Mouse (Mus musculus) MEL (cell line): Measurements from ENCODE around the gene Zkscan17. TPM values are rescaled to one million over a fixed set of nuclear protein-coding genes. Genes with fewer than 3 reads are reported as not detected.

ENCODE experiments used
- DNase-seq: peaks from one replicate; pipeline ENCODE4 v3.0.0; 2011; ENCODE audit warnings: low read depth, low spot score
- H3K27ac ChIP-seq: 2 replicates; pipeline ENCODE4 v1.5.1; 2012; ENCODE audit warnings: low read depth, mild to moderate bottlenecking, control low read depth, low read length, moderate library complexity; ENCODE audit not compliant: control insufficient read depth
- H3K27me3 ChIP-seq, 2 experiments: fragments of 150-350 bp in 1 of 2; sonication (generic) in 1 of 2; 2 replicates each; pipeline ENCODE4 v1.6.1; 2012; ENCODE audit warnings: low read length in 2 of 2, mild to moderate bottlenecking in 2 of 2, improper control_type of control experiment in 1 of 2, moderate library complexity in 1 of 2; ENCODE audit not compliant: insufficient read depth in 2 of 2, control insufficient read depth in 1 of 2
- H3K36me3 ChIP-seq, 2 experiments: 2 replicates each; pipeline ENCODE4 v1.6.1; 2012 to 2014; ENCODE audit warnings: low read length in 2 of 2, improper control_type of control experiment in 1 of 2, inconsistent platforms in 1 of 2, mild to moderate bottlenecking in 1 of 2; ENCODE audit not compliant: insufficient read depth in 2 of 2, control insufficient read depth in 1 of 2
- H3K4me1 ChIP-seq, 2 experiments: fragments of 150-350 bp in 1 of 2; sonication (generic) in 1 of 2; 2 replicates each; pipeline ENCODE4 v1.6.1; 2012; ENCODE audit warnings: low read length in 2 of 2, improper control_type of control experiment in 1 of 2, mild to moderate bottlenecking in 1 of 2; ENCODE audit not compliant: insufficient read depth in 2 of 2, control insufficient read depth in 1 of 2
- H3K4me3 ChIP-seq, 2 experiments: fragments of 150-350 bp in 1 of 2; sonication (generic) in 1 of 2; 2 replicates each; pipeline ENCODE4 v1.5.1; 2012; ENCODE audit warnings: low read depth in 2 of 2, low read length in 2 of 2, mild to moderate bottlenecking in 2 of 2, moderate library complexity in 2 of 2, control low read depth in 1 of 2, improper control_type of control experiment in 1 of 2; ENCODE audit not compliant: control insufficient read depth in 1 of 2, insufficient read depth in 1 of 2
- H3K79me2 ChIP-seq: 2 replicates; pipeline ENCODE4 v1.6.1; 2012; ENCODE audit warnings: mild to moderate bottlenecking, low read length, moderate library complexity; ENCODE audit not compliant: control insufficient read depth, poor library complexity, insufficient read depth
- H3K9ac ChIP-seq: 2 replicates; pipeline ENCODE4 v1.6.1; 2012; ENCODE audit warnings: low read depth, mild to moderate bottlenecking, control low read depth, low read length, moderate library complexity; ENCODE audit not compliant: control insufficient read depth, poor library complexity, severe bottlenecking
- H3K9me3 ChIP-seq: fragments of 150-350 bp; sonication (generic); replicated peaks from 2 replicates; pipeline ENCODE4 v1.6.1; 2012; ENCODE audit warnings: mild to moderate bottlenecking, low read length, improper control_type of control experiment, moderate library complexity; ENCODE audit not compliant: insufficient read depth
- BHLHE40 ChIP-seq: IDR thresholded peaks from 2 replicates; pipeline ENCODE4 v1.6.1; 2012; ENCODE audit warnings: low read depth, mild to moderate bottlenecking, inconsistent platforms, low read length, improper control_type of control experiment, borderline replicate concordance
- CHD1 ChIP-seq: IDR thresholded peaks from 2 replicates; pipeline ENCODE4 v1.6.1; 2012; ENCODE audit warnings: low read depth, mild to moderate bottlenecking, inconsistent platforms, low read length, improper control_type of control experiment
- CHD2 ChIP-seq: IDR thresholded peaks from 2 replicates; pipeline ENCODE4 v1.6.1; 2011; ENCODE audit warnings: low read length, improper control_type of control experiment
- CTCF ChIP-seq, 3 experiments: IDR thresholded peaks in 2 of 3; conservative IDR thresholded peaks in 1 of 3; 2 replicates each; pipeline ENCODE4 v1.5.1; 2011 to 2012; ENCODE audit warnings: low read length in 3 of 3, low read depth in 2 of 3, mild to moderate bottlenecking in 2 of 3, improper control_type of control experiment in 1 of 3, inconsistent platforms in 1 of 3, mixed read lengths in 1 of 3, moderate library complexity in 1 of 3; ENCODE audit not compliant: control insufficient read depth in 1 of 3, insufficient read depth in 1 of 3, poor library complexity in 1 of 3, severe bottlenecking in 1 of 3
- EP300 ChIP-seq, 2 experiments: IDR thresholded peaks; 2 replicates each; pipeline ENCODE4 v1.6.1; 2011; ENCODE audit warnings: improper control_type of control experiment in 2 of 2, low read length in 2 of 2, low read depth in 1 of 2, mild to moderate bottlenecking in 1 of 2
- GABPA ChIP-seq: IDR thresholded peaks from 2 replicates; pipeline ENCODE4 v1.6.1; 2012; ENCODE audit warnings: low read depth, mild to moderate bottlenecking, inconsistent platforms, low read length, improper control_type of control experiment, moderate library complexity
- JUND ChIP-seq: IDR thresholded peaks from 2 replicates; pipeline ENCODE4 v1.6.1; 2011; ENCODE audit warnings: low read depth, mild to moderate bottlenecking, improper control_type of control experiment, low read length
- KAT2A ChIP-seq: conservative IDR thresholded peaks from 2 replicates; pipeline ENCODE4 v1.6.1; 2012; ENCODE audit warnings: low read depth, low read length, improper control_type of control experiment, inconsistent platforms
- MAFK ChIP-seq: IDR thresholded peaks from 2 replicates; pipeline ENCODE4 v1.6.1; 2011; ENCODE audit warnings: low read depth, mild to moderate bottlenecking, low read length, improper control_type of control experiment, borderline replicate concordance
- MAZ ChIP-seq: IDR thresholded peaks from 2 replicates; pipeline ENCODE4 v1.6.1; 2012; ENCODE audit warnings: low read depth, mild to moderate bottlenecking, inconsistent platforms, low read length, improper control_type of control experiment
- MEF2A ChIP-seq: IDR thresholded peaks from 2 replicates; pipeline ENCODE4 v1.6.1; 2014; ENCODE audit warnings: low read depth, mild to moderate bottlenecking, inconsistent platforms, low read length, improper control_type of control experiment; ENCODE audit not compliant: poor library complexity, insufficient replicate concordance, severe bottlenecking; ENCODE audit errors: extremely low read depth
- MXI1 ChIP-seq: IDR thresholded peaks from 2 replicates; pipeline ENCODE4 v1.6.1; 2011; ENCODE audit warnings: mild to moderate bottlenecking, low read depth, low read length, improper control_type of control experiment
- MYC ChIP-seq: IDR thresholded peaks from 2 replicates; pipeline ENCODE4 v1.6.1; 2011; ENCODE audit warnings: low read depth, mild to moderate bottlenecking, low read length, improper control_type of control experiment, moderate library complexity
- POLR2A ChIP-seq, 2 experiments: IDR thresholded peaks; 2 replicates each; pipeline ENCODE4 v1.6.1; 2011 to 2012; ENCODE audit warnings: low read length in 2 of 2, mild to moderate bottlenecking in 2 of 2, control low read depth in 1 of 2, improper control_type of control experiment in 1 of 2, low read depth in 1 of 2, moderate library complexity in 1 of 2; ENCODE audit not compliant: control insufficient read depth in 1 of 2, insufficient read depth in 1 of 2, poor library complexity in 1 of 2
- RCOR1 ChIP-seq: IDR thresholded peaks from 2 replicates; pipeline ENCODE4 v1.6.1; 2012; ENCODE audit warnings: low read depth, mild to moderate bottlenecking, inconsistent platforms, low read length, improper control_type of control experiment
- SIN3A ChIP-seq: IDR thresholded peaks from 2 replicates; pipeline ENCODE4 v1.6.1; 2012; ENCODE audit warnings: low read length, improper control_type of control experiment, inconsistent platforms
- SMC3 ChIP-seq: IDR thresholded peaks from 2 replicates; pipeline ENCODE4 v1.6.1; 2011; ENCODE audit warnings: low read depth, low read length, improper control_type of control experiment
- TAL1 ChIP-seq: IDR thresholded peaks from 2 replicates; pipeline ENCODE4 v1.6.1; 2012; ENCODE audit warnings: mild to moderate bottlenecking, inconsistent platforms, low read length, moderate library complexity, mixed read lengths
- TCF12 ChIP-seq: IDR thresholded peaks from 2 replicates; pipeline ENCODE4 v1.6.1; 2014; ENCODE audit warnings: low read depth, mild to moderate bottlenecking, inconsistent platforms, low read length, improper control_type of control experiment, moderate library complexity
- UBTF ChIP-seq: IDR thresholded peaks from 2 replicates; pipeline ENCODE4 v1.6.1; 2012; ENCODE audit warnings: low read depth, mild to moderate bottlenecking, inconsistent platforms, low read length, improper control_type of control experiment, moderate library complexity, borderline replicate concordance; ENCODE audit not compliant: insufficient read depth
- USF2 ChIP-seq, 2 experiments: IDR thresholded peaks; 2 replicates each; pipeline ENCODE4 v1.6.1; 2011 to 2012; ENCODE audit warnings: improper control_type of control experiment in 2 of 2, low read length in 2 of 2, borderline replicate concordance in 1 of 2, inconsistent platforms in 1 of 2, low read depth in 1 of 2, mild to moderate bottlenecking in 1 of 2; ENCODE audit not compliant: insufficient read depth in 1 of 2
- ZC3H11A ChIP-seq: IDR thresholded peaks from 2 replicates; pipeline ENCODE4 v1.6.1; 2012; ENCODE audit warnings: low read depth, mild to moderate bottlenecking, inconsistent platforms, low read length, improper control_type of control experiment
- ZKSCAN1 ChIP-seq: IDR thresholded peaks from 2 replicates; pipeline ENCODE4 v1.6.1; 2012; ENCODE audit warnings: low read depth, mild to moderate bottlenecking, inconsistent platforms, low read length, improper control_type of control experiment, moderate library complexity
- ZMIZ1 ChIP-seq: IDR thresholded peaks from 2 replicates; pipeline ENCODE4 v1.6.1; 2012; ENCODE audit warnings: low read depth, mild to moderate bottlenecking, inconsistent platforms, low read length, improper control_type of control experiment, moderate library complexity
- ZNF384 ChIP-seq: IDR thresholded peaks from 2 replicates; pipeline ENCODE4 v1.6.1; 2012; ENCODE audit warnings: low read depth, mild to moderate bottlenecking, inconsistent platforms, low read length, improper control_type of control experiment
- polyA plus RNA-seq, 2 experiments: library from polyadenylated mRNA; stranded (reverse) in 1 of 2; unstranded in 1 of 2; fragments of >175 nt in 1 of 2; fragments of >200 nt in 1 of 2; gene quantifications; 2 replicates each; pipeline versions ENCODE4 v1.2.1 to v1.2.4; 2012; ENCODE audit warnings: low replicate concordance in 2 of 2, low read depth in 1 of 2; ENCODE audit not compliant: insufficient read length in 2 of 2, insufficient read depth in 1 of 2, missing spikeins in 1 of 2
- total RNA-seq: library from RNA; depleted of rRNA; stranded (reverse); fragments of 300-350 nt; gene quantifications from 2 replicates; pipeline ENCODE4 v1.2.3, GENCODE M21; 2012

Gene Zkscan17
- total and polyA plus RNA-seq, 3 experiments: 31.7 to 49.6 TPM; not detected in 1

DNA sequence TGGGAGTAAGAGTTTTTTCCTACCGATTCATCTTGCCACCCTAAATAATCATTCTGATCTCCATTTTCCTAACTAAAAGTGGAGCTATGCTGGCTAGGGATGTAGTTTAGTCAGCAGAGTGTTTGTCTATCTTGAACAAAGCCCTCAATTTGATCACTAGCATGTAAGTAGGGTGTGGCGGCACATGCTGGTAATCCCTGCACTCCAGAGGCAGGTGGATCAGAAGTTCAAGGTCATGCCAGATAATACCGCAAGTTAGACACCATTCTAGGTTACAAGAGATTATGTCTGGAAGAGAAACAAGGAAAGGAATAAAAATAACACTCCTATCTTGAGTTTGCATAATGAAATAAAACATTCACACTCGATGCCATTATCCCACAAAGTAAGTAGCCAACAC, 35.8 kb upstream of the Zkscan17 start:
- H3K4me3 ChIP-seq: no peak overlapping the region
- no peaks in the 10 kb centered on the region for H3K9me3 ChIP-seq
- no peak for TF ChIP-seq UBTF
- no peak for TF ChIP-seq GABPA
- TF ChIP-seq SIN3A: no peak
- TF ChIP-seq USF2 (IDR thresholded peaks at IDR 0.05; ENCODE audit: borderline replicate concordance in 1 of 2, insufficient read depth in 1 of 2, low read depth in 1 of 2, low read length in 2 of 2): no peak
- TF ChIP-seq TCF12: no peak
- TF ChIP-seq CHD2: no peak
- no peak for TF ChIP-seq MAZ
- no peak for TF ChIP-seq ZMIZ1
- TF ChIP-seq RCOR1: no peak
- TF ChIP-seq POLR2A (IDR thresholded peaks at IDR 0.05; ENCODE audit: control insufficient read depth in 1 of 2, insufficient read depth in 1 of 2, low read depth in 1 of 2, low read length in 2 of 2, poor library complexity in 1 of 2): no peak
- no peak for TF ChIP-seq MEF2A
- no peak for TF ChIP-seq EP300 (IDR thresholded peaks at IDR 0.05; ENCODE audit: low read depth in 1 of 2, low read length in 2 of 2)
- TF ChIP-seq ZNF384: no peak
- no peak for TF ChIP-seq KAT2A
- no peak for TF ChIP-seq ZKSCAN1
- no peak for TF ChIP-seq ZC3H11A
- peaks cover 0 to 4% of the 10 kb centered on the region in 2 experiments; a peak in 3 of 4 replicates for H3K27me3 ChIP-seq
- 0 out of 4 replicates have a peak, but pooled peaks cover 0 to 2% of the 10 kb centered on the region in 2 experiments for H3K4me1 ChIP-seq
- H3K27ac ChIP-seq: no peak overlapping the region
- H3K79me2 ChIP-seq: no peaks in the 10 kb centered on the region
- H3K9ac ChIP-seq: no peak overlapping the region
- no peaks in the 10 kb centered on the region for H3K36me3 ChIP-seq
- no peak for DNase-seq

- Histone ChIP-seq H3K9me3 (no peaks in the 10 kb centered on the region), H3K4me3 (no peak overlapping the region), H3K27ac (no peak overlapping the region), H3K36me3 (no peaks in the 10 kb centered on the region), H3K4me1 (0 out of 4 replicates have a peak, but pooled peaks cover 0 to 2% of the 10 kb centered on the region in 2 experiments), H3K79me2 (no peaks in the 10 kb centered on the region), H3K27me3 (peaks cover 0 to 7% of the 10 kb centered on the region in 2 experiments; a peak in 3 of 4 replicates), H3K9ac (no peak overlapping the region)
- TF ChIP-seq POLR2A (IDR thresholded peaks at IDR 0.05; ENCODE audit: control insufficient read depth in 1 of 2, insufficient read depth in 1 of 2, low read depth in 1 of 2, low read length in 2 of 2, poor library complexity in 1 of 2) (no peak), TCF12 (no peak), SMC3 (no peak), BHLHE40 (no peak), MAFK (no peak), JUND (no peak), MEF2A (no peak), UBTF (no peak), CTCF (IDR thresholded peaks at IDR 0.05 in 2 of 3, conservative IDR thresholded peaks at IDR 0.05 in 1 of 3; ENCODE audit: control insufficient read depth in 1 of 3, insufficient read depth in 1 of 3, low read depth in 2 of 3, low read length in 3 of 3, poor library complexity in 1 of 3, severe bottlenecking in 1 of 3) (no peak), MYC (no peak), CHD1 (no peak), TAL1 (no peak), CHD2 (no peak), MXI1 (no peak)
- no peak for DNase-seq
These were observed 34.4 kb upstream of the Zkscan17 start for GRCm38 (mm10) chr11:59560906-59561305.
